Mouse (Mus musculus) lung, adult 2 months (tissue): ENCODE measurements around the gene Slc25a42.

Experiments
- CTCF ChIP-seq: fragments of 200-500 bp; IDR thresholded peaks from 2 replicates; pipeline ENCODE4 v1.5.1; 2011; ENCODE audit warnings: mild to moderate bottlenecking, low read length, control low read depth; ENCODE audit not compliant: insufficient read depth
- POLR2A ChIP-seq: fragments of 200-500 bp; IDR thresholded peaks from 2 replicates; pipeline ENCODE4 v1.6.1; 2011; ENCODE audit warnings: low read depth, mild to moderate bottlenecking, control low read depth, low read length, borderline replicate concordance; ENCODE audit errors: extremely low read depth

- TF ChIP-seq CTCF, result no peak
- TF ChIP-seq POLR2A, result no peak
Measured at GRCm38 (mm10) chr8:70247841-70248240, 35.7 kb upstream of the Slc25a42 start.
